ENCODE assay signal across 8 mouse cellular contexts in genomic region chr3:96904393-96904792, GRCm38 (mm10). TPM values are rescaled to one million over a fixed set of nuclear protein-coding genes. Genes with fewer than 3 reads are reported as not detected.
DNase-seq lines count a peak whose midpoint lies in the region; ATAC-seq and TF ChIP-seq lines count a peak whose summit lies in the region.

TSS of gene Gja5 (plus strand) at chr3:96904693.

- peak within 1 kb of the TSS; percentile 83 for H3K4me3 ChIP-seq in liver, adult 2 months (ENCODE audit: insufficient read depth, low read depth, low read length)
- peak within 1 kb of the TSS; percentile 85 for H3K4me3 ChIP-seq in forebrain, embryonic 13.5 days
- peak within 1 kb of the TSS; percentile 99 for H3K4me3 ChIP-seq in intestine, embryonic 14.5 days (ENCODE audit: low read depth, low read length)
- H3K4me3 ChIP-seq in neural tube, embryonic 14.5 days (ENCODE audit: low read depth, low read length), result peak within 1 kb of the TSS; percentile 98

- no peak for TF ChIP-seq CTCF in liver, adult 2 months (IDR thresholded peaks at IDR 0.05; ENCODE audit: low read depth, low read length)

- H3K4me2 ChIP-seq in forebrain, embryonic 13.5 days, result peak within 1 kb of the TSS; percentile 86
- H3K4me2 ChIP-seq in intestine, embryonic 14.5 days (ENCODE audit: low read length), result peak within 1 kb of the TSS; percentile 70
- H3K4me2 ChIP-seq in neural tube, embryonic 14.5 days (ENCODE audit: low read depth, low read length), result peak within 1 kb of the TSS; percentile 81

- TF ChIP-seq POLR2A in liver, adult 2 months (IDR thresholded peaks at IDR 0.05; ENCODE audit: extremely low read depth, insufficient read depth, low read length), result no peak

- no peaks in the 10 kb centered on the region for H3K9me3 ChIP-seq in forebrain, embryonic 13.5 days (replicated peaks)
- no peaks in the 10 kb centered on the region for H3K9me3 ChIP-seq in intestine, embryonic 14.5 days (ENCODE audit: control insufficient read depth, low read length)
- no peaks in the 10 kb centered on the region for H3K9me3 ChIP-seq in neural tube, embryonic 14.5 days (ENCODE audit: control insufficient read depth, low read length)

- 10% methylated on average over 14 of the region's 14 CpGs for WGBS in liver, adult 2 months
- 11% methylated on average over 14 of the region's 14 CpGs for WGBS in forebrain, embryonic 13.5 days
- 14% methylated on average over 14 of the region's 14 CpGs for WGBS in intestine, embryonic 14.5 days
- WGBS in neural tube, embryonic 14.5 days, result 14% methylated on average over 14 of the region's 14 CpGs

- H3K79me2 ChIP-seq in liver, adult 2 months (ENCODE audit: control insufficient read depth, insufficient read depth, low read length), result no peaks in the 10 kb centered on the region; the same call in 1 of the 2 replicates

- peak within 1 kb of the TSS; percentile 91 for H3K9ac ChIP-seq in liver, adult 2 months (ENCODE audit: low read depth, low read length)
- peak within 1 kb of the TSS; percentile 84 for H3K9ac ChIP-seq in forebrain, embryonic 13.5 days
- peak within 1 kb of the TSS; percentile 81 for H3K9ac ChIP-seq in intestine, embryonic 14.5 days (ENCODE audit: low read length)
- H3K9ac ChIP-seq in neural tube, embryonic 14.5 days (replicated peaks; ENCODE audit: low read depth, low read length), result peak within 1 kb of the TSS; percentile 97

- ATAC-seq in forebrain, embryonic 13.5 days, result 0 out of 2 replicates have a peak, but pooled peaks have one; percentile 1
- no peak for ATAC-seq in intestine, embryonic 14.5 days (replicated peaks; ENCODE audit: low FRiP score, low TSS enrichment, low read depth)
- no peak for ATAC-seq in neural tube, embryonic 14.5 days (ENCODE audit: low read depth)
- ATAC-seq in monocyte, adult 5-6 weeks (replicated peaks; ENCODE audit: insufficient number of reproducible peaks, low FRiP score, low TSS enrichment, poor library complexity, severe bottlenecking), result no peak

- DNase-seq in liver, adult 2 months (ENCODE audit: extremely low read depth, low read depth, low spot score), result no peak
- no peak for DNase-seq in liver
- DNase-seq in intestine, embryonic 14.5 days (ENCODE audit: low spot score), result no peak
- no peak for DNase-seq in thymus, postnatal 25 days
- no peak for DNase-seq in layer of hippocampus, adult 8-10 months (ENCODE audit: low spot score in 2 of 2)

- H3K4me1 ChIP-seq in liver, adult 2 months (ENCODE audit: control insufficient read depth, insufficient read depth, low read length), result peaks cover 7% of the 10 kb centered on the region; the same call in 1 of the 2 replicates
- H3K4me1 ChIP-seq in forebrain, embryonic 13.5 days, result peaks cover 13% of the 10 kb centered on the region
- 0 out of 2 replicates have a peak, but pooled peaks cover 4% of the 10 kb centered on the region for H3K4me1 ChIP-seq in intestine, embryonic 14.5 days (replicated peaks; ENCODE audit: control insufficient read depth, insufficient read depth, low read length)
- peaks cover 6% of the 10 kb centered on the region for H3K4me1 ChIP-seq in neural tube, embryonic 14.5 days (ENCODE audit: control insufficient read depth, insufficient read depth, low read length)

- no peaks in the 10 kb centered on the region for H3K27me3 ChIP-seq in liver, adult 2 months (ENCODE audit: control insufficient read depth, insufficient read depth, low read length)
- H3K27me3 ChIP-seq in forebrain, embryonic 13.5 days, result peaks cover 20% of the 10 kb centered on the region
- no peaks in the 10 kb centered on the region for H3K27me3 ChIP-seq in intestine, embryonic 14.5 days (replicated peaks; ENCODE audit: control insufficient read depth, insufficient read depth, low read length)
- 0 out of 2 replicates have a peak, but pooled peaks cover 2% of the 10 kb centered on the region for H3K27me3 ChIP-seq in neural tube, embryonic 14.5 days (ENCODE audit: control insufficient read depth, insufficient read depth, low read length)

- no peaks in the 10 kb centered on the region; the same call in none of the 2 replicates for H3K36me3 ChIP-seq in liver, adult 2 months (ENCODE audit: control insufficient read depth, insufficient read depth, low read length)
- H3K36me3 ChIP-seq in forebrain, embryonic 13.5 days (ENCODE audit: poor library complexity, severe bottlenecking), result no peaks in the 10 kb centered on the region
- no peaks in the 10 kb centered on the region for H3K36me3 ChIP-seq in intestine, embryonic 14.5 days (ENCODE audit: control insufficient read depth, insufficient read depth, low read length)
- no peaks in the 10 kb centered on the region for H3K36me3 ChIP-seq in neural tube, embryonic 14.5 days (ENCODE audit: control insufficient read depth, insufficient read depth, low read length)

- peak within 1 kb of the TSS; percentile 43 for H3K27ac ChIP-seq in liver, adult 2 months (replicated peaks; ENCODE audit: insufficient read depth, low read depth, low read length)
- peak within 1 kb of the TSS; percentile 20; the same call in 1 of the 2 replicates for H3K27ac ChIP-seq in forebrain, embryonic 13.5 days
- H3K27ac ChIP-seq in intestine, embryonic 14.5 days (ENCODE audit: low read depth), result 0 out of 2 replicates have a peak within 1 kb of the TSS, but pooled peaks have one; percentile 7
- H3K27ac ChIP-seq in neural tube, embryonic 14.5 days (ENCODE audit: low read depth, low read length), result peak within 1 kb of the TSS; percentile 55; the same call in 1 of the 2 replicates

RNA-seq across cellular contexts. Expression of gene Gja5, which starts in this region (rescaled TPM):
- total RNA-seq in liver, adult 2 months (2014; rRNA removed), result 0.55 and 0.87 TPM in 2 replicates
- polyA plus RNA-seq in liver, adult 2 months (2012; rRNA removed), result 0.51 and 0.82 TPM in 2 replicates
- polyA plus RNA-seq in forebrain, embryonic 13.5 days (2015; fragmentation: Nextera tagmentation; extraction: Ambion mirVana), result 2.3 and 3.0 TPM in 2 replicates
- 5.2 and 5.4 TPM in 2 replicates for polyA plus RNA-seq in intestine, embryonic 14.5 days (2014; fragmentation: Nextera tagmentation; extraction: Ambion mirVana)
- 1.1 and 1.2 TPM in 2 replicates for polyA plus RNA-seq in neural tube, embryonic 14.5 days (2014; fragmentation: Nextera tagmentation; extraction: Ambion mirVana)
- not detected in 3 replicates for total RNA-seq in monocyte, adult 5-6 weeks (2017)
- total RNA-seq in layer of hippocampus, adult 8-10 months (2022), result 1 to 10 TPM in 1 of 4 experiments, under 1 TPM in 3; 0.39 to 1.3 (median 0.62) TPM
